Mouse (Mus musculus): ENCODE data around the gene Olfr1370. TPM values are rescaled to one million over a fixed set of nuclear protein-coding genes. Genes with fewer than 3 reads are reported as not detected.

Olfr1370 gene
- polyA plus RNA-seq, 1 experiment from 2014 or later: not detected

Other genes starting within 250 kb of the Olfr1370 start
- gene Olfr1369-ps1, start 36.5 kb upstream of the Olfr1370 start, polyA plus RNA-seq (2015; fragmentation: Nextera tagmentation; extraction: Ambion mirVana): not detected in 2 replicates
- not detected in 2 replicates for gene Olfr263, start 54.7 kb upstream of the Olfr1370 start, polyA plus RNA-seq (2015; fragmentation: Nextera tagmentation; extraction: Ambion mirVana)
- gene Olfr1368, start 70.9 kb upstream of the Olfr1370 start, polyA plus RNA-seq (2015; fragmentation: Nextera tagmentation; extraction: Ambion mirVana): not detected in 2 replicates
- 132 and 143 TPM in 2 replicates for gene Trim27, start 104.5 kb upstream of the Olfr1370 start, polyA plus RNA-seq (2015; fragmentation: Nextera tagmentation; extraction: Ambion mirVana)
- not detected in 2 replicates for gene Gpx5, start 217.8 kb upstream of the Olfr1370 start, polyA plus RNA-seq (2015; fragmentation: Nextera tagmentation; extraction: Ambion mirVana)
- gene Gpx6, start 237.2 kb upstream of the Olfr1370 start, polyA plus RNA-seq (2015; fragmentation: Nextera tagmentation; extraction: Ambion mirVana): not detected in 2 replicates